Mouse (Mus musculus) right cerebral cortex, adult 2 months (tissue): ENCODE measurements around the gene Lsp1.
A peak's percentile ranks its signal among the peaks of the same experiment; 100 is the strongest.

Source experiments
- DNase-seq, 2 experiments: peaks; one replicate each; pipeline ENCODE4 v3.0.0; 2021 to 2022; ENCODE audit warnings: low spot score in 2 of 2

The Lsp1 gene

GRCm38 (mm10) chr7:142460636-142461077, at the start of gene Lsp1:
Gene Lsp1 (plus strand): TSS chr7:142460809.
- no peak for DNase-seq

DNA sequence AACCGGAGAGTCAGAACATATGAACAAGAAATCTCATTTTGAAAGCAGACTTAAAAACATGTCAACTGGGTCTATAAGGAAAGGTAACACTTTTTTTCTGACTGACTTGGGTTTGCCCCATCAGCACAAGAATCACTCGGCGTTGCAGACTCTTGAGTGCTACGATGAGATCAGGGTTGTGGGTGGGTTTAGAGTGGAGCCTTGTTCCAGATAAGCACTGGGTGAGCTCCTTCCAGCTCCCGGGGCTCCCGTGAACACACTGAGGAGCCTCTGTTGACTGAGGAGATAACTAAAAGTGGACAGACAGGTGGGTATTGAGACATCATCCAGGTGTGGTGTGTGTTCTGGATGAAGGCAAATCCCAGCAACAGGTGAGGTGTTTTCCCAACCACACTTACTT, 47.3 kb upstream of the Lsp1 start:
- no peak for DNase-seq

DNA sequence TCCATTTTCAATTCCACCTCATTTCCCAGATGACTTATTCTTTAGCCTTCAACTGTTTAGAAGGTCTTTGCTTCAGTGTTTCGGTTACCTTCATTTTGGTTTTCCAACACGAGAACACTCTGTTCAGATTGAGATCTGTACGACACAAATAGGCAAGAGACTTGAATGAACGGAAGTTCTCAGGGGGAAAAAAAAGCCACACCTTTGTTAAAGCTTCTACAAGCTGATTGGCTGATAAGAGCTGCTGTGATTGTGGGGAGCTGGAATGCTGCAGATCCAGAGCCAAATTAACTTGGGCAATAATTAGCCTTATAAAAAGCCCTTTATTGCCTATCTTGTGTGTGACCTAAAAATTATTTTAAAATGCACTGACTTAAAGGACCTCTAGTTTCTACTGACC, 45.3 kb upstream of the Lsp1 start:
- no peak for DNase-seq

GRCm38 (mm10) chr7:142416225-142416624, 44.4 kb upstream of the Lsp1 start:
- no peak for DNase-seq

GRCm38 (mm10) chr7:142418027-142418426, 42.6 kb upstream of the Lsp1 start:
- no peak for DNase-seq

GRCm38 (mm10) chr7:142418679-142419078, 41.9 kb upstream of the Lsp1 start:
- no peak for DNase-seq

GRCm38 (mm10) chr7:142419887-142420286, 40.7 kb upstream of the Lsp1 start:
- DNase-seq, result no peak

GRCm38 (mm10) chr7:142421826-142422225, 38.8 kb upstream of the Lsp1 start:
- no peak for DNase-seq

DNA sequence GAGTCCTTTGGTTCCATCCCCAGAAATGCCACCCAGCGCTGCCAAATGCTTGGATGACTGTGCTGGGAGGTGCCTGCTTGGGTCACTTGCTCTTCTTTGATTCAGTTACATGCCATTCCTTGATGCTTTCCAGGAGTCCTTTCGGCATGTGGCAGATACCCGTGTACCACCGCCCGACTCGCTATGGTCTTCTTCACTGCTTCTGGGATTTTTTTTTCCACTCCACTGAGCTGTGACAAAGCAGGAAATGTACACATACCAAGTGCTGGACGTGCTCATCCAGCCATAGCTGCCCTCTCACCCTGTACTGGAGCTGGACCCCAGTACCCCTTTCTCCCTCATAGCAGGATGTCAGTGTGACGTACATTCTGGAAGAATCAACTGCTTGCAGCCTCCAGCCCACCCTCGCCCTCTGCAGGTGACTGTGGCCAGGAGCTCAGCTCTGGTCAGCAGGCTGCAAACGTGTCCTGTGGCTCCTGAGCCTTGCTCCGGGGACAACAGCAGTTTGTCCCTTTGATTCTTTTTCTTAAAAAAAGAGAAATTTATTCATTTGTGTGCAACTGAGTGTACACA, 34.9 kb upstream of the Lsp1 start:
- no peak for DNase-seq

GRCm38 (mm10) chr7:142428213-142428612, 32.4 kb upstream of the Lsp1 start:
- DNase-seq, result no peak

DNA sequence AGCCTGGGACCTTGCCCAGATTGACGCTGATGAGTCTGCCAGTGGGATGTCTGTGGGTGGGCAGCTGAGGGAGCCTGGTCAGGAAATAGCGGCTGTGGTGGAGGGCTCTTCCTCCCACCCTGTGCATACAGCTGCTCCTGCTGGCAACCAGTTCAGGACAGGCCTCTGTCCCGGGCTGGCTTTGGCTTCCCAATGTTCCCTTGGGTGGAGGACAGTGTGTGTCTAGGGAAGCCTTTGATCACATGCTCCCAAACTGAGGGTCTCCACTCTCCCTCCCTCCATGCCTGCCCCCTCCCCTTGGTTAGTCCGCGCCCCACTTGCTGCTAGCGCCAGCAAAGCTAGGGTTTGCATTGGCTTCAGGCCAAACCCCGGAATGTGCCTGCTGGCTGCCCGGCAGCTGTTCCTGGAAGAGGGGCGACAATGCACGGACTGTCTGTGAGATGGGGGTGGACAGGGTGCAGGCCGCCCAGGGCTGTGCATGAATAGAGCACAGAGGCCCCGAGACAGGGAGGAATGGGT, 30.4 kb upstream of the Lsp1 start:
- peak; percentile 24 to 31 for DNase-seq

DNA sequence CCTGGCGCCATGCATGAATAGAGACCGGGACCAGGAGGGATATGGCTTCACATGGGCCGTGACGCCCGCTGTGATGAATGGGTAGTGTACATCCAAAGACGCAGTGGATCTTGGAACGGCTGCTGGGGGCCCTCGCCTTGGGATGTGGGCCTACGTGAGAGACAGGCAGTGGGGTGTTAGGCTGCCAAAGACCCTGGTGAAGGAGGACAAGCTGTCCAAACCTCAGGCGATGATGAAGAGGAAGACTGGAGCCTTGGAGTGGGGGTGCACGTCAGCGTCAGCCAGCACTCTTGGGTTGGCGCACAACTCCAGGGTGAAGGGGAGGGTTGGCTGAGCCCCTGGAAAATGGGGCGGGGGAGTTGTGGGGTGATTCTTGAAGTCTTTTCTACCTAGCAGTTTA, 29.5 kb upstream of the Lsp1 start:
- DNase-seq, result no peak

- DNase-seq, result no peak
Observed at GRCm38 (mm10) chr7:142433623-142434022, 27.0 kb upstream of the Lsp1 start.

DNA sequence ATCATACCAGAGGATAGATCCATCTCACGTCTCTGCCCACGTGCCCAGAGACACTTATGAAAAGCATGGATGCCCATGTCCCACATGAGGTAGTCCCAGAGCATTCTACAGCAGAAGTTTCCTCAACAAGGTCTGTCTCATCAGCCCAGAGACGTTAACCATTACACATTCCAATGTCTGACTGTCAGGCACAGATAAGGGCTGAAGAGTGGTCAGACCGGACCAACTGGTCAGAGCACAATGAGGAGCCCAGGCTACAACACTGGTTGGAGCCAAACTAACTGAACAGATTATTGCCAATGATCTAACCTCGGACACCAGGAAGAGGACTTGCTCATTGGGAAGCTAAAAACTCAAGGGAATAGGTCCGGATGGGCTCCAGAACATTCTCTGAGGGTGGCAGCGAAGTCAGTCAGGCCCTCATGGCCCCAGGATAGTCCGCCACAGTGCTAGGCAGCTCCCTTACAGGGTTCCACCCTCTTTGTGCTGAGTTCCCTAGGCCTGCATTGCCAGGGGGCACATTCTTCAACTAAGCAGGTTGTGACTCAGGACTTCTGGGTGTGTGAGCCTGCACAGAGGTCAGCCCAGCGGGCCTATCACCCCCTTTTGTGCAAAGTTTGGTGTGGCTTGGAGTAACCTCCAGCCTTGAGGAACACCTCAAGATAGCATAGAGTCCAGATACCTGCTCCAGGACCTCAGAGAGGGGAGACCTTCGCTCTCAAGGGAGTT, 26.3 kb upstream of the Lsp1 start, which contains the start of gene Syt8:
Syt8 (plus strand) TSS at position 714 of the 729 bp plus-strand sequence.
- DNase-seq, result no peak

GRCm38 (mm10) chr7:142435524-142435923, 25.1 kb upstream of the Lsp1 start:
- peak; percentile 77 to 78 for DNase-seq

GRCm38 (mm10) chr7:142437324-142437723, 23.3 kb upstream of the Lsp1 start:
- DNase-seq, result no peak

DNA sequence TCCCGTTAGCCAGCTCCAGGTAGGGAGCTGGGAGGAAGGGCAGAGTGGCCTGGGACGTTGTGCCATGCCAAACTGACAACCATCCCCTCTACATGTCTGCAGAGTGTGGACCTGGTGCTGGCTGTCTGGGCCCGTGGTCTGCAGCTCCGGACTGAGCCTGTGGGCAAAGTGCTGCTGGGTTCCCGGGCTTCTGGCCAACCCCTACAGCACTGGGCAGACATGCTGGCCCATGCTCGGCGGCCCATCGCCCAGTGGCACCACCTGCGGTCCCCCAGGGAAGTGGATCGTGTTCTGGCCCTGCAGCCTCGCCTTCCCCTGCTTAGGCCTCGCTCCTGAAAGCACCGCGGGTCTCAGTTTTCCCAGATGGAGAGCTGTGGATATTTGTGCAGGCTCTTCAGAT, 20.6 kb upstream of the Lsp1 start:
- no peak for DNase-seq

DNA sequence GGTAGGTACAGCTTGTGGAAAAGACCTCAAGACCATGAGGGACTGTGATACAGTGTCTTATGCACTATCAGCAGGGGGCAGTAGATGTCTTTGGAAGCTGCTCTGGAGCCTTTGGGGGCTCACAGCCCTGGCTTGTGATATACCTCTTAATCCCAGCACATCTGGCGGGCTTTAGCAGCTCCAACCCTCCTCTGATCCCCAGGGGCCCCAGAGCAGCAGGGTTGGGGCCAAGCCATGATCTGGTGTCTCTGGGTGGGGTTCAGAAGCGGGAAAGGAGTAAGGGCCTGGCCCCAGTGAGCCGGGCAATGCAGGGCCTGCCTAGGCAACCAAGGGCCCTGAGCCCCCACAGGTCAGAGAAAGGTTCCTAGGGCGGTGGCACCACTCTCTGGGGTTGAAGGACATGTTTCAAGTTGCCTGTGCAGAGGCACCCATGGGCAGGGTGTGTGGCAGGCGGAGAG, 19.9 kb upstream of the Lsp1 start:
- DNase-seq, result peak; percentile 37 to 45

DNA sequence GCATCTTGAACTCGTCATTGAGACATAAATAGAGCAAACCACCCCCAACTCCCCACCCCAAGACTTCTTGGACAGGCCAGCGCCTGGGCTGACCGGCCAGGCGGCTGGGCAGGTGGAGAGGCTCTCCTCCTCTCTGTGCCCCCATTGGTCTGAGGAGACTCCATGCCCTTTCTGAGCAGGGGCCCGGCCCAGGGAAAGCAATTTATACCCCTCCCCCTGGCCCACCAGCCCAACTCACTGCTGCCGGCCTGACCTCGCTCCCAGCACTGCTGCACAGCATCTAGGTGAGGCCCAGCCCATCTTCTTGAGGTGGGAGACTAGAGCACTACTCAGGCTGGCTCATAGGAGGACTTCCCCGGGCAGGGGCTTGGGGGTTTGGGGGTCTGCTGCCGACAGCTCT, 19.0 kb upstream of the Lsp1 start, which contains the start of gene Tnni2:
Tnni2 (plus strand) TSS at position 224 of the 400 bp plus-strand sequence.
- no peak for DNase-seq

GRCm38 (mm10) chr7:142442081-142442907, 18.3 kb upstream of the Lsp1 start:
- no peak for DNase-seq

GRCm38 (mm10) chr7:142442908-142443420, 17.6 kb upstream of the Lsp1 start:
- no peak for DNase-seq

DNA sequence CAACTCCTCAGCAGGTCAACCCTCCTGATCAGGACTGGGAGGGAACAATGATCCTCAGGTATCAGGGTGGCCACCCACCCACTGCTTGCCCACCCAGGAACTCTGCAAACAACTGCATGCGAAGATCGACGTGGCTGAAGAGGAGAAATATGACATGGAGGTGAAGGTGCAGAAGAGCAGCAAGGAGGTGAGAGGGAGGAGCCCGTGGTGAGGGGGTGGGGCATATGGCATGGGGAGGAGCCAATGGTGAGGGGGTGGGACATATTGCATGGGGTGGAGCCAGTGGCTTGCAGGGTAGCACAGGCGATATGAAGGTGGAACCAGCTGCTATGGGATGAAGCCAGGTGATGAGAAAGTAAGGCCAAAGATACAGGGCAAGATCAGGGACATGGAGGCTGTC, 17.1 kb upstream of the Lsp1 start:
- DNase-seq, result no peak
